Mouse (Mus musculus) forebrain, embryonic 10.5 days (tissue): ENCODE data around the gene Sptssb. TPM values are rescaled to one million over a fixed set of nuclear protein-coding genes. Genes with fewer than 3 reads are reported as not detected.

Experiments used
- DNase-seq: peaks from one replicate; pipeline ENCODE4 v3.0.0-alpha.2; 2017; ENCODE audit warnings: low spot score; ENCODE audit errors: extremely low spot score
- H3K27ac ChIP-seq: fragments of 300-500 bp; sonication (generic); 2 replicates; pipeline ENCODE4 v1.5.1; 2016; ENCODE audit warnings: mild to moderate bottlenecking
- H3K27me3 ChIP-seq: fragments of 300-500 bp; sonication (generic); 2 replicates; pipeline ENCODE4 v1.6.1; 2016; ENCODE audit warnings: mild to moderate bottlenecking; ENCODE audit not compliant: poor library complexity, severe bottlenecking
- H3K36me3 ChIP-seq: fragments of 300-500 bp; sonication (generic); replicated peaks from 2 replicates; pipeline ENCODE4 v1.6.1; 2016; ENCODE audit warnings: mild to moderate bottlenecking, moderate library complexity
- H3K4me1 ChIP-seq: fragments of 300-500 bp; sonication (generic); 2 replicates; pipeline ENCODE4 v1.6.1; 2016
- H3K4me3 ChIP-seq: fragments of 300-500 bp; sonication (generic); 2 replicates; pipeline ENCODE4 v1.5.1; 2016; ENCODE audit warnings: mild to moderate bottlenecking, moderate library complexity
- H3K9me3 ChIP-seq: fragments of 300-500 bp; sonication (generic); 2 replicates; pipeline ENCODE4 v1.6.1; 2016; ENCODE audit warnings: mild to moderate bottlenecking, moderate library complexity
- WGBS: fragments of 180-500 bp; shearing (Covaris S2); methylation state at CpG from one replicate; pipeline ENCODE4 v1.1.7; 2016; 5-methylcytosine and 5-hydroxymethylcytosine counted together
- polyA plus RNA-seq: library from polyadenylated mRNA; unstranded; fragments of >200 nt; fragmentation: Nextera tagmentation; extraction: Ambion mirVana; gene quantifications from 2 replicates; pipeline ENCODE4 v1.2.1, GENCODE M21; 2016

Sptssb gene
- polyA plus RNA-seq, 1 experiment from 2014 or later, result not detected

GRCm38 (mm10) chr3:69819146-69819850, 40.4 kb downstream of the Sptssb start:
- H3K27ac ChIP-seq, result no peak overlapping the region
- no peaks in the 10 kb centered on the region for H3K27me3 ChIP-seq
- H3K9me3 ChIP-seq, result no peaks in the 10 kb centered on the region
- H3K4me3 ChIP-seq, result no peak overlapping the region
- H3K4me1 ChIP-seq, result peaks cover 5% of the 10 kb centered on the region; the same call in 1 of the 2 replicates
- no peaks in the 10 kb centered on the region for H3K36me3 ChIP-seq
- 87% methylated on average over 7 of the region's 7 CpGs for WGBS
- DNase-seq, result no peak

- H3K36me3 ChIP-seq, result no peaks in the 10 kb centered on the region
- H3K27ac ChIP-seq, result no peak overlapping the region
- WGBS, result 82% methylated on average over 5 of the region's 5 CpGs
- H3K27me3 ChIP-seq, result no peaks in the 10 kb centered on the region
- no peaks in the 10 kb centered on the region for H3K9me3 ChIP-seq
- no peak overlapping the region for H3K4me3 ChIP-seq
- peaks cover 5% of the 10 kb centered on the region; the same call in 1 of the 2 replicates for H3K4me1 ChIP-seq
- DNase-seq, result no peak
Observed at GRCm38 (mm10) chr3:69818466-69818865, 41.3 kb downstream of the Sptssb start.

- Histone ChIP-seq H3K27me3 (no peaks in the 10 kb centered on the region), H3K4me3 (no peak overlapping the region), H3K27ac (no peak overlapping the region), H3K36me3 (no peaks in the 10 kb centered on the region), H3K4me1 (peaks cover 5% of the 10 kb centered on the region; the same call in 1 of the 2 replicates), H3K9me3 (no peaks in the 10 kb centered on the region)
- no peak for DNase-seq
- 85% methylated on average over 2 of the region's 2 CpGs for WGBS
Observed at GRCm38 (mm10) chr3:69816547-69816946, 43.2 kb downstream of the Sptssb start.

GRCm38 (mm10) chr3:69813005-69813695, 46.6 kb downstream of the Sptssb start:
- Histone ChIP-seq H3K36me3 (no peaks in the 10 kb centered on the region), H3K9me3 (no peaks in the 10 kb centered on the region), H3K4me1 (no peaks in the 10 kb centered on the region), H3K27ac (no peak overlapping the region), H3K4me3 (no peak overlapping the region), H3K27me3 (no peaks in the 10 kb centered on the region)
- no peak for DNase-seq
- WGBS, result 87% methylated on average over 11 of the region's 11 CpGs

- H3K27me3 ChIP-seq, result no peaks in the 10 kb centered on the region
- 92% methylated on average over 2 of the region's 2 CpGs for WGBS
- no peaks in the 10 kb centered on the region for H3K9me3 ChIP-seq
- H3K36me3 ChIP-seq, result no peaks in the 10 kb centered on the region
- H3K4me1 ChIP-seq, result no peaks in the 10 kb centered on the region
- no peak overlapping the region for H3K4me3 ChIP-seq
- DNase-seq, result no peak
- H3K27ac ChIP-seq, result no peak overlapping the region
Observed at GRCm38 (mm10) chr3:69812442-69812841, 47.3 kb downstream of the Sptssb start.

GRCm38 (mm10) chr3:69808479-69808878, 51.3 kb downstream of the Sptssb start:
- no peak for DNase-seq
- WGBS, result 92% methylated on average over 7 of the region's 7 CpGs
- no peak overlapping the region for H3K4me3 ChIP-seq
- no peaks in the 10 kb centered on the region for H3K27me3 ChIP-seq
- H3K9me3 ChIP-seq, result no peaks in the 10 kb centered on the region
- no peaks in the 10 kb centered on the region for H3K4me1 ChIP-seq
- H3K27ac ChIP-seq, result no peak overlapping the region
- no peaks in the 10 kb centered on the region for H3K36me3 ChIP-seq

GRCm38 (mm10) chr3:69803137-69803536, 56.6 kb downstream of the Sptssb start:
- no peak for DNase-seq
- no peaks in the 10 kb centered on the region for H3K27me3 ChIP-seq
- no peaks in the 10 kb centered on the region for H3K9me3 ChIP-seq
- no peak overlapping the region for H3K4me3 ChIP-seq
- WGBS, result 81% methylated on average over 1 of the region's 1 CpGs
- H3K36me3 ChIP-seq, result no peaks in the 10 kb centered on the region
- no peaks in the 10 kb centered on the region for H3K4me1 ChIP-seq
- no peak overlapping the region for H3K27ac ChIP-seq

- H3K27ac ChIP-seq, result no peak overlapping the region
- no peaks in the 10 kb centered on the region for H3K4me1 ChIP-seq
- DNase-seq, result no peak
- no peaks in the 10 kb centered on the region for H3K9me3 ChIP-seq
- H3K4me3 ChIP-seq, result no peak overlapping the region
- no peaks in the 10 kb centered on the region for H3K36me3 ChIP-seq
- H3K27me3 ChIP-seq, result no peaks in the 10 kb centered on the region
- WGBS, result 80% methylated on average over 7 of the region's 7 CpGs
Observed at GRCm38 (mm10) chr3:69800829-69801384, 58.8 kb downstream of the Sptssb start.

- Histone ChIP-seq H3K36me3 (no peaks in the 10 kb centered on the region), H3K27ac (no peak overlapping the region), H3K27me3 (no peaks in the 10 kb centered on the region), H3K9me3 (no peaks in the 10 kb centered on the region), H3K4me1 (no peaks in the 10 kb centered on the region), H3K4me3 (no peak overlapping the region)
- no peak for DNase-seq
- WGBS, result 85% methylated on average over 1 of the region's 1 CpGs
Observed at GRCm38 (mm10) chr3:69799096-69799495, 60.6 kb downstream of the Sptssb start.

- 87% methylated on average over 2 of the region's 2 CpGs for WGBS
- Histone ChIP-seq H3K27me3 (no peaks in the 10 kb centered on the region), H3K4me1 (no peaks in the 10 kb centered on the region), H3K27ac (no peak overlapping the region), H3K4me3 (no peak overlapping the region), H3K36me3 (no peaks in the 10 kb centered on the region), H3K9me3 (0 out of 2 replicates have a peak, but pooled peaks cover 4% of the 10 kb centered on the region)
- DNase-seq, result no peak
Observed at GRCm38 (mm10) chr3:69797969-69798368, 61.8 kb downstream of the Sptssb start.

- Histone ChIP-seq H3K27me3 (no peaks in the 10 kb centered on the region), H3K4me3 (no peak overlapping the region), H3K9me3 (0 out of 2 replicates have a peak, but pooled peaks cover 4% of the 10 kb centered on the region), H3K36me3 (no peaks in the 10 kb centered on the region), H3K27ac (no peak overlapping the region), H3K4me1 (no peaks in the 10 kb centered on the region)
- DNase-seq, result no peak
- 90% methylated on average over 4 of the region's 4 CpGs for WGBS
Observed at GRCm38 (mm10) chr3:69797533-69797932, 62.2 kb downstream of the Sptssb start.

GRCm38 (mm10) chr3:69792823-69793417, 66.8 kb downstream of the Sptssb start:
- no peaks in the 10 kb centered on the region for H3K36me3 ChIP-seq
- no peak overlapping the region for H3K4me3 ChIP-seq
- H3K9me3 ChIP-seq, result 0 out of 2 replicates have a peak, but pooled peaks cover 4% of the 10 kb centered on the region
- WGBS, result 89% methylated on average over 3 of the region's 3 CpGs
- no peak for DNase-seq
- no peaks in the 10 kb centered on the region for H3K27me3 ChIP-seq
- H3K4me1 ChIP-seq, result no peaks in the 10 kb centered on the region
- no peak overlapping the region for H3K27ac ChIP-seq
